Comparison of ENCODE assay signal across 18 mouse cellular contexts in the genomic region with DNA sequence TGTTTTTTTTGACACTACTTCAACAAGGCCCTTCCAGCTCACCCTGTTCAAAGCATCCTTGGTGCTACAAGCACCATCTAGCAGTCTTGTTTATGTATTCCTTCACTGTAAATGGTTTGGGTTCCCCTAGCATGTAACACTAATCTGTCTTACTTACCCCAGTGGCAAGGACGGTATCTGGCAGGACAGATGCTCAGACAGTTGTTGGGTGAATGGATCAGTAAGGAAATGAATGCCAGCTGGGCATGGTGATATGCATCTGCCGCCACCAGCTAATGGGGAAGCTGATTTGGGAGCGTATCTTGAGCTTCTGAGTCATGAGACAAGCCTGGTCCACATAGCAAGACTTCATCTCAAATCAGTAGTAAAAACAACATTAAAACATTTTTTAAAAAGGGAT.
"Had no signal": no experiment of that assay in that cellular context is flagged by ENCODE, and none has a peak within 500 bp of the region (broad histone marks: within the 10 kb centered on the region; RNA-seq: fewer than 3 reads in every experiment).

No protein-coding gene starts in this region.

- H3K9ac ChIP-seq: liver, embryonic 13.5 days; midbrain, embryonic 15.5 days; neural tube, embryonic 12.5 days; neural tube, embryonic 15.5 days; stomach, embryonic 15.5 days had no signal

- H3K4me3 ChIP-seq: liver, embryonic 13.5 days; midbrain, embryonic 10.5 days; midbrain, embryonic 15.5 days; neural tube, embryonic 12.5 days; neural tube, embryonic 15.5 days; stomach, embryonic 15.5 days had no signal

- H3K27ac ChIP-seq: liver, embryonic 13.5 days; midbrain, embryonic 10.5 days; midbrain, embryonic 15.5 days; neural tube, embryonic 12.5 days; neural tube, embryonic 15.5 days; stomach, embryonic 15.5 days had no signal

- DNase-seq: kidney, adult 11 months; kidney, adult 8-10 months; kidney, postnatal 14 days; kidney, postnatal 4 days; liver, embryonic 13.5 days; lung, adult 2 months; lung, postnatal 14 days; lung, postnatal 4 days; retina, postnatal 1 day; right cerebral cortex, postnatal 25 days; spleen, adult 18-20 months; thymus, adult 18-20 months; thymus, postnatal 36 days had no signal

- H3K4me2 ChIP-seq: liver, embryonic 13.5 days; midbrain, embryonic 15.5 days; neural tube, embryonic 12.5 days; neural tube, embryonic 15.5 days; stomach, embryonic 15.5 days had no signal

- H3K27me3 ChIP-seq: liver, embryonic 13.5 days; neural tube, embryonic 12.5 days; neural tube, embryonic 15.5 days; stomach, embryonic 15.5 days had no signal

- H3K4me1 ChIP-seq: liver, embryonic 13.5 days; stomach, embryonic 15.5 days had no signal

- ATAC-seq: midbrain, embryonic 15.5 days had no signal

- H3K36me3 ChIP-seq: liver, embryonic 13.5 days; midbrain, embryonic 15.5 days; neural tube, embryonic 12.5 days; neural tube, embryonic 15.5 days; stomach, embryonic 15.5 days had no signal

- H3K9me3 ChIP-seq: liver, embryonic 13.5 days; midbrain, embryonic 10.5 days; midbrain, embryonic 15.5 days; neural tube, embryonic 15.5 days; stomach, embryonic 15.5 days had no signal
